Mouse (Mus musculus) megakaryocyte, embryonic 14.5 days (primary cell): ENCODE measurements at regions not wholly inside any gene's neighbourhood (a gene's known extent, or its start where the extent isn't known, plus 50 kb on each side); places are given as distances from the start of the nearest gene placed in this dataset.

ENCODE experiments used
- FLI1 ChIP-seq: IDR thresholded peaks from 2 replicates; pipeline ENCODE4 v1.6.1; 2012; ENCODE audit warnings: low read length, inconsistent platforms, mixed read lengths
- GATA1 ChIP-seq: IDR thresholded peaks from 3 replicates; pipeline ENCODE4 v1.6.1; 2012; ENCODE audit warnings: mixed read lengths, low read length, inconsistent platforms, borderline replicate concordance

GRCm38 (mm10) chr4:95192562-95192961 lies 140.5 kb upstream of the Jun start:
- TF ChIP-seq GATA1 (no peak), FLI1 (no peak)
